9 mouse cellular contexts compared by ENCODE assay signal in the genomic region with DNA sequence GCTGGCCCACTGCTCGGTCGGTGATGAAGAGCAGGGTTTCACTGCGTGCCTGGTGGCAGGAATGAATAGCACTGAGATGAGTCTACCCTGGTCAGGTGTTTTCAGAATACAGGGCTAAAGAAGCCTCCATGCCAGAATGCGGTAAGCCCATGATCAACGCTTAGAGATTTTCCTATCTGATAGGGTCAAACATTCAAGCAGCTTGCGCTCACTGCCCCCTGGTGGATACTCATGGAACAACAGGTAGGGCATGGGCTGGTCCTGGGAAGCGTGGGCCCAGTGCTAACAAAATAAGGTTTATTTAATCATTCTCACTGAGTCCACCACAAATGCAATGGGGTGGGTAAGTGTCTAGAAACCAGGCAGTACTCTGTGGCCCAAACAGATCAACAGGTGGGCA. TPM values are rescaled to one million over a fixed set of nuclear protein-coding genes. Genes with fewer than 3 reads are reported as not detected.
DNase-seq lines count a peak whose midpoint lies in the region; ATAC-seq and TF ChIP-seq lines count a peak whose summit lies in the region.
"Had no signal": no experiment of that assay in that cellular context is flagged by ENCODE, and none has a peak within 500 bp of the region (broad histone marks: within the 10 kb centered on the region; RNA-seq: fewer than 3 reads in every experiment).

No protein-coding gene starts in this region.

- H3K4me1 ChIP-seq in kidney, embryonic 15.5 days, result no peaks in the 10 kb centered on the region; the same call in 1 of the 2 replicates
- no peaks in the 10 kb centered on the region for H3K4me1 ChIP-seq in liver, adult 2 months (ENCODE audit: control insufficient read depth, insufficient read depth, low read length)
- H3K4me1 ChIP-seq in neural tube, embryonic 13.5 days (replicated peaks), result no peaks in the 10 kb centered on the region; the same call in 1 of the 2 replicates
- H3K4me1 ChIP-seq: embryonic facial prominence, embryonic 13.5 days had no signal

- H3K4me2 ChIP-seq in kidney, embryonic 15.5 days, result no peak overlapping the region
- no peak overlapping the region for H3K4me2 ChIP-seq in neural tube, embryonic 13.5 days
- H3K4me2 ChIP-seq: embryonic facial prominence, embryonic 13.5 days had no signal

- H3K27me3 ChIP-seq in kidney, embryonic 15.5 days, result no peaks in the 10 kb centered on the region
- no peaks in the 10 kb centered on the region for H3K27me3 ChIP-seq in liver, adult 2 months (ENCODE audit: control insufficient read depth, insufficient read depth, low read length)
- H3K27me3 ChIP-seq in neural tube, embryonic 13.5 days, result no peaks in the 10 kb centered on the region
- H3K27me3 ChIP-seq: embryonic facial prominence, embryonic 13.5 days had no signal

- ATAC-seq in kidney, embryonic 15.5 days (replicated peaks; ENCODE audit: low FRiP score), result 0 out of 2 replicates have a peak, but pooled peaks have one; percentile 24
- 0 out of 2 replicates have a peak, but pooled peaks have one; percentile 6 for ATAC-seq in neural tube, embryonic 13.5 days (ENCODE audit: low read depth)

- no peaks in the 10 kb centered on the region for H3K36me3 ChIP-seq in kidney, embryonic 15.5 days
- no peaks in the 10 kb centered on the region for H3K36me3 ChIP-seq in liver, adult 2 months (ENCODE audit: control insufficient read depth, insufficient read depth, low read length)
- H3K36me3 ChIP-seq in neural tube, embryonic 13.5 days, result no peaks in the 10 kb centered on the region
- H3K36me3 ChIP-seq: embryonic facial prominence, embryonic 13.5 days had no signal

- no peak overlapping the region for H3K9ac ChIP-seq in kidney, embryonic 15.5 days
- H3K9ac ChIP-seq in liver, adult 2 months (ENCODE audit: low read depth, low read length), result no peak overlapping the region
- H3K9ac ChIP-seq in neural tube, embryonic 13.5 days, result no peak overlapping the region
- H3K9ac ChIP-seq: embryonic facial prominence, embryonic 13.5 days had no signal

- no peak overlapping the region for H3K27ac ChIP-seq in kidney, embryonic 15.5 days
- H3K27ac ChIP-seq in liver, adult 2 months (replicated peaks; ENCODE audit: insufficient read depth, low read depth, low read length), result no peak overlapping the region
- no peak overlapping the region for H3K27ac ChIP-seq in neural tube, embryonic 13.5 days (replicated peaks)
- H3K27ac ChIP-seq: embryonic facial prominence, embryonic 13.5 days had no signal

- DNase-seq in B cell, adult 2 months, result peak; percentile 82 to 84
- peak; percentile 77 to 80 for DNase-seq in adrenal gland, adult 18-20 months (ENCODE audit: low spot score in 2 of 2)
- DNase-seq in embryo, embryonic 10 days (ENCODE audit: low spot score), result peak; percentile 86
- peak; percentile 49 to 74 for DNase-seq in gastrocnemius, postnatal 4 days (ENCODE audit: low spot score in 2 of 2)
- DNase-seq in liver, adult 2 months (ENCODE audit: extremely low read depth, low read depth, low spot score), result peak; percentile 21
- DNase-seq in testis, postnatal 10 days (ENCODE audit: low spot score), result peak; percentile 90

- WGBS in kidney, embryonic 15.5 days, result 30% methylated on average over 7 of the region's 7 CpGs
- 34% methylated on average over 7 of the region's 7 CpGs for WGBS in liver, adult 2 months
- 29% methylated on average over 7 of the region's 7 CpGs for WGBS in neural tube, embryonic 13.5 days

- H3K9me3 ChIP-seq in kidney, embryonic 15.5 days (replicated peaks), result no peaks in the 10 kb centered on the region
- H3K9me3 ChIP-seq in neural tube, embryonic 13.5 days, result no peaks in the 10 kb centered on the region
- H3K9me3 ChIP-seq: embryonic facial prominence, embryonic 13.5 days had no signal

- no peak for TF ChIP-seq POLR2A in liver, adult 2 months (IDR thresholded peaks at IDR 0.05; ENCODE audit: extremely low read depth, insufficient read depth, low read length)

- TF ChIP-seq CTCF in liver, adult 2 months (IDR thresholded peaks at IDR 0.05; ENCODE audit: low read depth, low read length), result peak; percentile 89

- no peaks in the 10 kb centered on the region for H3K79me2 ChIP-seq in liver, adult 2 months (ENCODE audit: control insufficient read depth, insufficient read depth, low read length)

- H3K4me3 ChIP-seq in kidney, embryonic 15.5 days (replicated peaks), result no peak overlapping the region
- H3K4me3 ChIP-seq in liver, adult 2 months (ENCODE audit: insufficient read depth, low read depth, low read length), result no peak overlapping the region
- no peak overlapping the region for H3K4me3 ChIP-seq in neural tube, embryonic 13.5 days
- H3K4me3 ChIP-seq: embryonic facial prominence, embryonic 13.5 days had no signal

RNA-seq across cellular contexts. Expression of a gene that starts 18.6 kb away (rescaled TPM):
- total RNA-seq in adrenal gland, adult 18-20 months (2021), result 1 to 10 TPM; 7.7 to 8.7 TPM
- total RNA-seq in gastrocnemius, postnatal 4 days (2021), result 10 to 100 TPM; 41.2 to 45.0 TPM
- 14.9 and 19.8 TPM in 2 replicates for polyA plus RNA-seq in kidney, embryonic 15.5 days (2015; fragmentation: Nextera tagmentation; extraction: Ambion mirVana)
- total RNA-seq in liver, adult 2 months (2014; rRNA removed), result 1.2 and 1.5 TPM in 2 replicates
- polyA plus RNA-seq in liver, adult 2 months (2012; rRNA removed), result 1.4 and 2.6 TPM in 2 replicates
- 12.5 and 12.8 TPM in 2 replicates for polyA plus RNA-seq in neural tube, embryonic 13.5 days (2015; fragmentation: Nextera tagmentation; extraction: Ambion mirVana)

RNA-seq across cellular contexts. Expression of a gene that starts 35.9 kb away (rescaled TPM):
- total RNA-seq in adrenal gland, adult 18-20 months (2021), result 1 to 10 TPM; 1.3 to 2.5 TPM
- total RNA-seq in gastrocnemius, postnatal 4 days (2021), result 1 to 10 TPM; 2.4 to 3.3 TPM
- polyA plus RNA-seq in kidney, embryonic 15.5 days (2015; fragmentation: Nextera tagmentation; extraction: Ambion mirVana), result 27.0 and 29.2 TPM in 2 replicates
- 0.07 and 0.09 TPM in 2 replicates for total RNA-seq in liver, adult 2 months (2014; rRNA removed)
- 0.10 and 0.20 TPM in 2 replicates for polyA plus RNA-seq in liver, adult 2 months (2012; rRNA removed)
- 20.9 and 26.7 TPM in 2 replicates for polyA plus RNA-seq in neural tube, embryonic 13.5 days (2015; fragmentation: Nextera tagmentation; extraction: Ambion mirVana)

RNA-seq across cellular contexts. Expression of a gene that starts 59.1 kb away (rescaled TPM):
- total RNA-seq in adrenal gland, adult 18-20 months (2021), result 10 to 100 TPM; 38.6 to 41.8 TPM
- 10 to 100 TPM; 32.7 to 35.5 TPM for total RNA-seq in gastrocnemius, postnatal 4 days (2021)
- polyA plus RNA-seq in kidney, embryonic 15.5 days (2015; fragmentation: Nextera tagmentation; extraction: Ambion mirVana), result 59.6 and 61.8 TPM in 2 replicates
- total RNA-seq in liver, adult 2 months (2014; rRNA removed), result 11.8 and 13.2 TPM in 2 replicates
- 1.7 and 2.4 TPM in 2 replicates for polyA plus RNA-seq in liver, adult 2 months (2012; rRNA removed)
- polyA plus RNA-seq in neural tube, embryonic 13.5 days (2015; fragmentation: Nextera tagmentation; extraction: Ambion mirVana), result 66.8 and 68.2 TPM in 2 replicates

Comparison
In these comparisons a context has a peak if more than half of its experiments do, and no peak if none do; other contexts are left out.
1. DNase-seq: peak in every context shown above with its lines; median percentile 90 in testis, postnatal 10 days; 86 in embryo, embryonic 10 days; 83 in B cell, adult 2 months; 78 in adrenal gland, adult 18-20 months; 62 in gastrocnemius, postnatal 4 days; 21 in liver, adult 2 months.
2. RNA of a gene that starts 18.6 kb away (total RNA-seq): 41.2 to 45.0 TPM in gastrocnemius, postnatal 4 days; 7.7 to 8.7 TPM in adrenal gland, adult 18-20 months and 1.2 to 1.5 TPM in liver, adult 2 months; every median in the first group is over 4 times any median in the second.